Mouse (Mus musculus): ENCODE measurements at regions not wholly inside any gene's neighbourhood (a gene's known extent, or its start where the extent isn't known, plus 50 kb on each side); places are given as distances from the start of the nearest gene placed in this dataset.

- H3K4me3 ChIP-seq (ENCODE audit: control insufficient read depth in 1 of 2, insufficient read depth in 1 of 2, low read depth in 1 of 2, low read length in 2 of 2), result no peak overlapping the region
- no peak overlapping the region for H3K27ac ChIP-seq (replicated peaks in 1 of 2; ENCODE audit: control insufficient read depth in 1 of 2, insufficient read depth in 1 of 2, low read depth in 2 of 2, low read length in 2 of 2)
- no peak overlapping the region for H3K4me2 ChIP-seq (ENCODE audit: low read length)
- no peaks in the 10 kb centered on the region for H3K27me3 ChIP-seq (ENCODE audit: control insufficient read depth, insufficient read depth, low read length)
- ATAC-seq (ENCODE audit: insufficient number of reproducible peaks, insufficient read depth, low FRiP score, low read depth), result no peak
- no peak overlapping the region for H3K9ac ChIP-seq (ENCODE audit: low read length)
- 77% methylated on average over 9 of the region's 9 CpGs for WGBS
- H3K36me3 ChIP-seq (ENCODE audit: control insufficient read depth, insufficient read depth, low read length), result no peaks in the 10 kb centered on the region
- no peaks in the 10 kb centered on the region for H3K4me1 ChIP-seq (ENCODE audit: control insufficient read depth in 2 of 2, insufficient read depth in 2 of 2, low read length in 2 of 2)
- no peaks in the 10 kb centered on the region for H3K9me3 ChIP-seq (ENCODE audit: control insufficient read depth, low read length)
Measured at GRCm38 (mm10) chr7:36420741-36421140, 277.2 kb upstream of the Tshz3 start.

DNA sequence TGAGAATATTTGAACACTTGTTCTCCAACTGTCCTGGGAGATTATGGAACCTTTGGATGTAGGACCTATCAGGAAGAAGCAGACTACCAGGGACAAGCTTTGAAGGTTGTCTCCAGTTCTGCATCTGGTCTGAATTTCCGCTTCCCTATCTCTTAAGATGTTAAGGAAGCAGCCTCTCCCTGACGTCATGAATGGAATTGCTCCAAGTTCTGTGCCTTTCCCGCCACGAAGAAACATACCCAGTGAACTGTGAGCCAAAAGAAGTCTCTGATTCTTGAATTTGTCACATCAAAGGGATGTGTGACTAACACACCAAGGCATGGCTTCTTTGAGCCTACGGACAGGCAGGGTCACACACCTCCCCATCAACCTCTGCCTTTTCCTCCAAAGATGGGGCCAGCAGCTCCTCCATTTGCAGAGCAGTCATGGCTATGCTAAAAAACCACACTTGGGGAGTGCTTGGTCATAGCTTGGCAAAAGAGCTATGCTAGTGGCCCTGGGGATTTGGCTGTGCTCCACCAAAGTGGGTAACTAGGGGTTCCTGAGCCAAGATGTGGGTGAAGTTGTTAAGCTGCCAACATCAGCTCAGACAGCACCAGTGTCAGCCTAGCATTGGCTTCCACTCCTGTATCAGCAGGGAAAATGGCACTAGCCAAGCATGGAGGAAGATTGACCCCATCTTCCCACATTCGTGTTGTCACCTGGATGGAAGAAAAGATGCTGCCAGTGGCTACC, 248.6 kb upstream of the Tshz3 start:
- Histone ChIP-seq H3K36me3 (ENCODE audit: control insufficient read depth, insufficient read depth, low read length) (no peaks in the 10 kb centered on the region), H3K9ac (ENCODE audit: low read length) (no peak overlapping the region), H3K27me3 (ENCODE audit: control insufficient read depth, insufficient read depth, low read length) (no peaks in the 10 kb centered on the region), H3K4me3 (ENCODE audit: control insufficient read depth in 1 of 2, insufficient read depth in 1 of 2, low read depth in 1 of 2, low read length in 2 of 2) (no peak overlapping the region), H3K4me2 (ENCODE audit: low read length) (no peak overlapping the region), H3K9me3 (ENCODE audit: control insufficient read depth, low read length) (no peaks in the 10 kb centered on the region), H3K4me1 (ENCODE audit: control insufficient read depth in 2 of 2, insufficient read depth in 2 of 2, low read length in 2 of 2) (no peaks in the 10 kb centered on the region), H3K27ac (replicated peaks in 1 of 2; ENCODE audit: control insufficient read depth in 1 of 2, insufficient read depth in 1 of 2, low read depth in 2 of 2, low read length in 2 of 2) (no peak overlapping the region)
- 50% methylated on average over 6 of the region's 6 CpGs for WGBS
- no peak for ATAC-seq (ENCODE audit: insufficient number of reproducible peaks, insufficient read depth, low FRiP score, low read depth)

GRCm38 (mm10) chr7:36453816-36454215, 244.1 kb upstream of the Tshz3 start:
- Histone ChIP-seq H3K9ac (ENCODE audit: low read length) (no peak overlapping the region), H3K27ac (replicated peaks in 1 of 2; ENCODE audit: control insufficient read depth in 1 of 2, insufficient read depth in 1 of 2, low read depth in 2 of 2, low read length in 2 of 2) (no peak overlapping the region), H3K4me3 (ENCODE audit: control insufficient read depth in 1 of 2, insufficient read depth in 1 of 2, low read depth in 1 of 2, low read length in 2 of 2) (no peak overlapping the region), H3K4me1 (ENCODE audit: control insufficient read depth in 2 of 2, insufficient read depth in 2 of 2, low read length in 2 of 2) (no peaks in the 10 kb centered on the region), H3K4me2 (ENCODE audit: low read length) (no peak overlapping the region), H3K27me3 (ENCODE audit: control insufficient read depth, insufficient read depth, low read length) (no peaks in the 10 kb centered on the region), H3K36me3 (ENCODE audit: control insufficient read depth, insufficient read depth, low read length) (no peaks in the 10 kb centered on the region), H3K9me3 (ENCODE audit: control insufficient read depth, low read length) (no peaks in the 10 kb centered on the region)
- WGBS, result 82% methylated on average over 4 of the region's 4 CpGs
- no peak for ATAC-seq (ENCODE audit: insufficient number of reproducible peaks, insufficient read depth, low FRiP score, low read depth)

DNA sequence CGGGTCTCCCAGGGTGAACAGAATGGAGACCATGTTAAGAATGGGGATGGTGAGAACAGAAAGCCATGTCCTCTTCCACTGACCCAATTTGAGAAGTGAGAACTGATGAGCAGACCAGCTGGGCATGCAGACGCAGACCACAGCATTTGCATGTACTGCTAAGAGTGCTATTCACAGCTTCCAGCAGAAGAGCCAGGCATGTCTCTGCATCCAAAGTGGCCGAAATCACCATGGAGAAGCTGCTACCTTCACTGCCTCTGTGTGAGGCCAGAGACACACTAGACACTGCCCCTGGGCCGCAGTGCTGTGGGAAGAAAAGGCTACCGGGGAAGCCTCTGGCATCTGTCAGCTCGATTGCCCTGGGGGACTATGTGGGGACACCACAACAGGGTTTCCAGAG, 241.8 kb upstream of the Tshz3 start:
- Histone ChIP-seq H3K9me3 (ENCODE audit: control insufficient read depth, low read length) (no peaks in the 10 kb centered on the region), H3K4me3 (ENCODE audit: control insufficient read depth in 1 of 2, insufficient read depth in 1 of 2, low read depth in 1 of 2, low read length in 2 of 2) (no peak overlapping the region), H3K9ac (ENCODE audit: low read length) (no peak overlapping the region), H3K4me2 (ENCODE audit: low read length) (no peak overlapping the region), H3K27me3 (ENCODE audit: control insufficient read depth, insufficient read depth, low read length) (no peaks in the 10 kb centered on the region), H3K4me1 (ENCODE audit: control insufficient read depth in 2 of 2, insufficient read depth in 2 of 2, low read length in 2 of 2) (no peaks in the 10 kb centered on the region), H3K27ac (replicated peaks in 1 of 2; ENCODE audit: control insufficient read depth in 1 of 2, insufficient read depth in 1 of 2, low read depth in 2 of 2, low read length in 2 of 2) (no peak overlapping the region), H3K36me3 (ENCODE audit: control insufficient read depth, insufficient read depth, low read length) (no peaks in the 10 kb centered on the region)
- ATAC-seq (ENCODE audit: insufficient number of reproducible peaks, insufficient read depth, low FRiP score, low read depth), result no peak
- 91% methylated on average over 6 of the region's 6 CpGs for WGBS

DNA sequence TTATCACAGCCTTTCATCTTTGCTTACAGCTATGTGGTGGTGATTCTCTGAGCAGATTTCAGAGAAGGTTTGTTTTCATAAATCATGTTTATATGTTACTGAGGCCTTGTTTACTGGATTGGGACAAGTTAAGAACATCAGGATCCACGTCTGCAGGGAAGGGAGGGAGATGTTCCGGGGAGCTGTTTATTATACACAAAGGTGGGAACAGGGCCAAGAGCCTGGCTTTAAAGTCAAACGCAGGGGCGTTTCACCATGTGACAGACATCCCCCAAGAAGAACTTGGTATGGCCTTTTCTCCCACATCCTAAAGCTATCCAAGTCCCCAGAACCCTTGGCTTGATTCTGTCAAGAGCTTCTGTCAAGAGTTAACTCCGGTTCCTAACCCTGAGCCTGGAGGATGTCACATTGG, 235.5 kb upstream of the Tshz3 start:
- whole genome bisulfite sequencing, result 68% methylated on average over 5 of the region's 5 CpGs
- Histone ChIP-seq H3K4me3 (ENCODE audit: control insufficient read depth in 1 of 2, insufficient read depth in 1 of 2, low read depth in 1 of 2, low read length in 2 of 2) (no peak overlapping the region), H3K4me2 (ENCODE audit: low read length) (no peak overlapping the region), H3K36me3 (ENCODE audit: control insufficient read depth, insufficient read depth, low read length) (no peaks in the 10 kb centered on the region), H3K4me1 (ENCODE audit: control insufficient read depth in 2 of 2, insufficient read depth in 2 of 2, low read length in 2 of 2) (no peaks in the 10 kb centered on the region), H3K9ac (ENCODE audit: low read length) (no peak overlapping the region), H3K9me3 (ENCODE audit: control insufficient read depth, low read length) (no peaks in the 10 kb centered on the region), H3K27ac (replicated peaks in 1 of 2; ENCODE audit: control insufficient read depth in 1 of 2, insufficient read depth in 1 of 2, low read depth in 2 of 2, low read length in 2 of 2) (no peak overlapping the region), H3K27me3 (ENCODE audit: control insufficient read depth, insufficient read depth, low read length) (no peaks in the 10 kb centered on the region)
- ATAC-seq (ENCODE audit: insufficient number of reproducible peaks, insufficient read depth, low FRiP score, low read depth), result no peak

DNA sequence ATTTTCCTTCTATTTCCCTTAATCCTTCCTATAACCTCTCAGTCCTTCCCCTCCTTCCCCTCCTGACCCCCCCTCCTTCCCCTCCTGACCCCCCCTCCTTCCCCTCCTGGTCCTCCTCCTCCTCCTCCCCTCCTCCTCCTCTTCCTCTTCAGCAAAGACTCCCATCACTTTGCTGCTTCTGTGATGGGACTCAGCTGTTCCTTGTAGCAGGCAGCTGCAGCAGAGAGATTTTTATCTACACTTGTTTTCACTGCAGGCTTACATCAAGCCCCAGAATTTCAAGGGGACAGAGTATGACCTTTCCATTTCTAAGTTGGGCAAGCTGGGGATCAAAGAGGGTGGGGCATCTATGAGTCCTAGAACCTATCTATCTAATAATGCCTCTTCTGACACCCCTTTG, 228.5 kb upstream of the Tshz3 start:
- no peaks in the 10 kb centered on the region for H3K27me3 ChIP-seq (ENCODE audit: control insufficient read depth, insufficient read depth, low read length)
- no peak overlapping the region for H3K4me3 ChIP-seq (ENCODE audit: control insufficient read depth in 1 of 2, insufficient read depth in 1 of 2, low read depth in 1 of 2, low read length in 2 of 2)
- no peak overlapping the region for H3K27ac ChIP-seq (replicated peaks in 1 of 2; ENCODE audit: control insufficient read depth in 1 of 2, insufficient read depth in 1 of 2, low read depth in 2 of 2, low read length in 2 of 2)
- no peaks in the 10 kb centered on the region for H3K36me3 ChIP-seq (ENCODE audit: control insufficient read depth, insufficient read depth, low read length)
- no peak overlapping the region for H3K9ac ChIP-seq (ENCODE audit: low read length)
- no peak overlapping the region for H3K4me2 ChIP-seq (ENCODE audit: low read length)
- no peaks in the 10 kb centered on the region for H3K4me1 ChIP-seq (ENCODE audit: control insufficient read depth in 2 of 2, insufficient read depth in 2 of 2, low read length in 2 of 2)
- ATAC-seq (ENCODE audit: insufficient number of reproducible peaks, insufficient read depth, low FRiP score, low read depth), result no peak
- no peaks in the 10 kb centered on the region for H3K9me3 ChIP-seq (ENCODE audit: control insufficient read depth, low read length)

DNA sequence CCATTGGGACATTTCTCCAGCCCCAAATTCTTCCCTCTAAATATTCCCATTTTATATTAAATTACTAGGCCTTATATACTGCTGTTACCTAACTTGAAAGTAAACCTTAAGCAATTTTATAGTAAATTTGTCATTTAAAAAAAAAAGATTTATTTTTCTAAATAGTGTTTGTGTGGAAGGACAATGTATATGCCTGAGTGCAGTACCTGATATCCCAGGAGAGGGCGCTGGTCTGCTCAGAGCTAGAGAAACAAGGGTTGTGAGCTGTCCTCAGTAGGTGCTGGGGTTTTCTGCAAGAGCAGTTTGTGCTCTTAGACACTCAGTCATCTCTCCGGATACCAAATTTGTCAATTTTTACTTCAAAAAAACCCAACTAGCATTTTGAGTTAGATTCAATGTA, 224.4 kb upstream of the Tshz3 start:
- no peak overlapping the region for H3K4me2 ChIP-seq (ENCODE audit: low read length)
- H3K4me1 ChIP-seq (ENCODE audit: control insufficient read depth in 2 of 2, insufficient read depth in 2 of 2, low read length in 2 of 2), result no peaks in the 10 kb centered on the region
- H3K9ac ChIP-seq (ENCODE audit: low read length), result no peak overlapping the region
- 67% methylated on average over 2 of the region's 2 CpGs for WGBS
- no peak overlapping the region for H3K27ac ChIP-seq (replicated peaks in 1 of 2; ENCODE audit: control insufficient read depth in 1 of 2, insufficient read depth in 1 of 2, low read depth in 2 of 2, low read length in 2 of 2)
- H3K4me3 ChIP-seq (ENCODE audit: control insufficient read depth in 1 of 2, insufficient read depth in 1 of 2, low read depth in 1 of 2, low read length in 2 of 2), result no peak overlapping the region
- H3K36me3 ChIP-seq (ENCODE audit: control insufficient read depth, insufficient read depth, low read length), result no peaks in the 10 kb centered on the region
- ATAC-seq (ENCODE audit: insufficient number of reproducible peaks, insufficient read depth, low FRiP score, low read depth), result no peak
- no peaks in the 10 kb centered on the region for H3K9me3 ChIP-seq (ENCODE audit: control insufficient read depth, low read length)
- H3K27me3 ChIP-seq (ENCODE audit: control insufficient read depth, insufficient read depth, low read length), result no peaks in the 10 kb centered on the region

DNA sequence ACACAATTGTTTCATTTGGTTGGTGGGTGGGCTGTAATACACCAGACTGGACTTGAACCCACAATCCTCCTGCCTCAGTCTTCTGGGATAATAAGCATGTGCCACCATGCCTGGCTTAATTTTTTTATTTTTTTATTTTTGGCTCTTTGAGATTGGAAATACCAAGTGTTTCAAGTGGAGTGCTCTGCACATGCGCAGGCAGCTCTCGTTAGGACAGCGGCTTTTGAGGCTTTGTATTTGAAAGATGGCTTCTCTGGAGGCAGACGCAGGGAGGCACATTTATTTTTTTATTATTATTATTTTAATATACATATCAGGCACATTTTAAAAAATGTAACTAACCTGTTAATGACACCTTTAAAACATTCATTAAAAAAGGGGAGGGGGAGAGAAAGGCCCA, 221.5 kb upstream of the Tshz3 start:
- Histone ChIP-seq H3K4me2 (ENCODE audit: low read length) (no peak overlapping the region), H3K4me3 (ENCODE audit: control insufficient read depth in 1 of 2, insufficient read depth in 1 of 2, low read depth in 1 of 2, low read length in 2 of 2) (no peak overlapping the region), H3K27ac (replicated peaks in 1 of 2; ENCODE audit: control insufficient read depth in 1 of 2, insufficient read depth in 1 of 2, low read depth in 2 of 2, low read length in 2 of 2) (no peak overlapping the region), H3K36me3 (ENCODE audit: control insufficient read depth, insufficient read depth, low read length) (no peaks in the 10 kb centered on the region), H3K9ac (ENCODE audit: low read length) (no peak overlapping the region), H3K27me3 (ENCODE audit: control insufficient read depth, insufficient read depth, low read length) (no peaks in the 10 kb centered on the region), H3K9me3 (ENCODE audit: control insufficient read depth, low read length) (no peaks in the 10 kb centered on the region), H3K4me1 (ENCODE audit: control insufficient read depth in 2 of 2, insufficient read depth in 2 of 2, low read length in 2 of 2) (no peaks in the 10 kb centered on the region)
- 83% methylated on average over 4 of the region's 4 CpGs for WGBS
- no peak for ATAC-seq (ENCODE audit: insufficient number of reproducible peaks, insufficient read depth, low FRiP score, low read depth)

Measured in heart, embryonic 14.5 days (tissue).